Mouse (Mus musculus) erythroid progenitor cell, adult 5-6 weeks (primary cell): ENCODE results near the gene Ist1. TPM values are rescaled to one million over a fixed set of nuclear protein-coding genes. Genes with fewer than 3 reads are reported as not detected.

Experiments
- total RNA-seq, 2 experiments: library from RNA; stranded (forward) in 1 of 2; stranded (reverse) in 1 of 2; fragments of 150-400 nt in 1 of 2; fragments of 186-747, 209-891 nt in 1 of 2; gene quantifications; 2 replicates each; pipeline versions ENCODE4 v1.2.3 to v1.2.4; 2015 to 2017; ENCODE audit warnings: low replicate concordance in 2 of 2

The Ist1 gene
- total RNA-seq, 2 experiments from 2014 or later: 45.2 to 85.9 TPM

Other genes starting within 250 kb of the Ist1 start
- gene Pmfbp1, start 199.2 kb downstream of the Ist1 start, total RNA-seq (2015; ENCODE audit: low replicate concordance): not detected in 2 replicates
- gene Pmfbp1, start 199.2 kb downstream of the Ist1 start, total RNA-seq (2017; ENCODE audit: low replicate concordance): not detected in 2 replicates
- 8.0 and 12.6 TPM in 2 replicates for gene Dhx38, start 127.4 kb downstream of the Ist1 start, total RNA-seq (2015; ENCODE audit: low replicate concordance)
- gene Dhx38, start 127.4 kb downstream of the Ist1 start, total RNA-seq (2017; ENCODE audit: low replicate concordance): 21.2 and 29.7 TPM in 2 replicates
- 4.0 and 8.0 TPM in 2 replicates for gene Txnl4b, start 127.4 kb downstream of the Ist1 start, total RNA-seq (2015; ENCODE audit: low replicate concordance)
- gene Txnl4b, start 127.4 kb downstream of the Ist1 start, total RNA-seq (2017; ENCODE audit: low replicate concordance): 10.7 and 11.5 TPM in 2 replicates
- 70.4 and 83.3 TPM in 2 replicates for gene Hp, start 114.1 kb downstream of the Ist1 start, total RNA-seq (2015; ENCODE audit: low replicate concordance)
- 65.3 and 67.6 TPM in 2 replicates for gene Hp, start 114.1 kb downstream of the Ist1 start, total RNA-seq (2017; ENCODE audit: low replicate concordance)
- gene Dhodh, start 84.6 kb downstream of the Ist1 start, total RNA-seq (2015; ENCODE audit: low replicate concordance): 4.7 and 7.1 TPM in 2 replicates
- 3.4 and 7.3 TPM in 2 replicates for gene Dhodh, start 84.6 kb downstream of the Ist1 start, total RNA-seq (2017; ENCODE audit: low replicate concordance)
- not detected in 2 replicates for gene Pkd1l3, start 78.7 kb downstream of the Ist1 start, total RNA-seq (2015; ENCODE audit: low replicate concordance)
- not detected in 2 replicates for gene Pkd1l3, start 78.7 kb downstream of the Ist1 start, total RNA-seq (2017; ENCODE audit: low replicate concordance)
- 14.3 and 14.8 TPM in 2 replicates for gene Zfp821, start 12.3 kb upstream of the Ist1 start, total RNA-seq (2015; ENCODE audit: low replicate concordance)
- gene Zfp821, start 12.3 kb upstream of the Ist1 start, total RNA-seq (2017; ENCODE audit: low replicate concordance): 38.2 and 43.3 TPM in 2 replicates
- gene Atxn1l, start 44.5 kb upstream of the Ist1 start, total RNA-seq (2015; ENCODE audit: low replicate concordance): 2.9 and 10.1 TPM in 2 replicates
- 4.4 and 5.8 TPM in 2 replicates for gene Atxn1l, start 44.5 kb upstream of the Ist1 start, total RNA-seq (2017; ENCODE audit: low replicate concordance)
- gene Ap1g1, start 85.3 kb upstream of the Ist1 start, total RNA-seq (2015; ENCODE audit: low replicate concordance): 23.1 and 50.7 TPM in 2 replicates
- 30.6 and 36.2 TPM in 2 replicates for gene Ap1g1, start 85.3 kb upstream of the Ist1 start, total RNA-seq (2017; ENCODE audit: low replicate concordance)
- gene Phlpp2, start 175.3 kb upstream of the Ist1 start, total RNA-seq (2015; ENCODE audit: low replicate concordance): 36.0 and 45.7 TPM in 2 replicates
- gene Phlpp2, start 175.3 kb upstream of the Ist1 start, total RNA-seq (2017; ENCODE audit: low replicate concordance): 59.8 and 73.4 TPM in 2 replicates